Mouse (Mus musculus) adrenal gland, postnatal 25 days (tissue): ENCODE measurements at regions not wholly inside any gene's neighbourhood (a gene's known extent, or its start where the extent isn't known, plus 50 kb on each side); places are given as distances from the start of the nearest gene placed in this dataset.

Experiments used
- DNase-seq: peaks from one replicate; pipeline ENCODE4 v3.0.0; 2021; ENCODE audit warnings: mixed read lengths

- DNase-seq, result no peak
Observed at GRCm38 (mm10) chr2:75062189-75062510, 236.5 kb downstream of the Mtx2 start.

- no peak for DNase-seq
Observed at GRCm38 (mm10) chr2:75064406-75065115, 239.0 kb downstream of the Mtx2 start.

- DNase-seq, result no peak
Observed at GRCm38 (mm10) chr2:75065304-75065703, 239.7 kb downstream of the Mtx2 start.

GRCm38 (mm10) chr2:75069321-75069720 lies 243.7 kb downstream of the Mtx2 start:
- no peak for DNase-seq

GRCm38 (mm10) chr2:75072021-75072420 lies 246.4 kb downstream of the Mtx2 start:
- DNase-seq, result no peak

- DNase-seq, result no peak
Observed at GRCm38 (mm10) chr2:75072471-75072870, 246.9 kb downstream of the Mtx2 start.

- DNase-seq, result no peak
Observed at GRCm38 (mm10) chr2:75073178-75073577, 247.6 kb downstream of the Mtx2 start.

GRCm38 (mm10) chr2:75087164-75087563 lies 261.6 kb downstream of the Mtx2 start:
- DNase-seq, result no peak

GRCm38 (mm10) chr2:75089186-75089585 lies 263.6 kb downstream of the Mtx2 start:
- no peak for DNase-seq

GRCm38 (mm10) chr2:75089616-75090015 lies 264.0 kb downstream of the Mtx2 start:
- DNase-seq, result no peak

- DNase-seq, result no peak
Observed at GRCm38 (mm10) chr2:75090439-75090838, 264.8 kb downstream of the Mtx2 start.

GRCm38 (mm10) chr2:75101501-75101900 lies 275.9 kb downstream of the Mtx2 start:
- DNase-seq, result peak; percentile 23

GRCm38 (mm10) chr2:75112751-75113150 lies 287.1 kb downstream of the Mtx2 start:
- no peak for DNase-seq

GRCm38 (mm10) chr2:75114375-75114774 lies 288.8 kb downstream of the Mtx2 start:
- peak; percentile 8 for DNase-seq

- DNase-seq, result no peak
Observed at GRCm38 (mm10) chr2:75118348-75118926, 292.8 kb downstream of the Mtx2 start.

- DNase-seq, result no peak
Observed at GRCm38 (mm10) chr2:75119599-75119998, 294.0 kb downstream of the Mtx2 start.

- DNase-seq, result no peak
Observed at GRCm38 (mm10) chr2:75133298-75134080, 307.9 kb downstream of the Mtx2 start.

GRCm38 (mm10) chr2:75136618-75137017 lies 311.0 kb downstream of the Mtx2 start:
- DNase-seq, result no peak

GRCm38 (mm10) chr2:75137133-75137982 lies 311.8 kb downstream of the Mtx2 start:
- peak; percentile 19 for DNase-seq

- peak; percentile 84 for DNase-seq
Observed at GRCm38 (mm10) chr2:75137983-75138745, 312.6 kb downstream of the Mtx2 start.

- DNase-seq, result no peak
Observed at GRCm38 (mm10) chr2:75138746-75139060, 313.1 kb downstream of the Mtx2 start.

GRCm38 (mm10) chr2:75139544-75139943 lies 313.9 kb downstream of the Mtx2 start:
- no peak for DNase-seq
